Mouse (Mus musculus): Measurements from ENCODE around the gene Xpo4. TPM values are rescaled to one million over a fixed set of nuclear protein-coding genes. Genes with fewer than 3 reads are reported as not detected.
A peak's percentile ranks its signal among the peaks of the same experiment; 100 is the strongest.
"Not testable (repeated sequence)": the region's sequence is repeated elsewhere in the genome, so short reads cannot be mapped to it uniquely, and the experiment has no call there.

The Xpo4 gene
- total RNA-seq (2021), result 10 to 100 TPM; 11.2 to 11.9 TPM

DNA sequence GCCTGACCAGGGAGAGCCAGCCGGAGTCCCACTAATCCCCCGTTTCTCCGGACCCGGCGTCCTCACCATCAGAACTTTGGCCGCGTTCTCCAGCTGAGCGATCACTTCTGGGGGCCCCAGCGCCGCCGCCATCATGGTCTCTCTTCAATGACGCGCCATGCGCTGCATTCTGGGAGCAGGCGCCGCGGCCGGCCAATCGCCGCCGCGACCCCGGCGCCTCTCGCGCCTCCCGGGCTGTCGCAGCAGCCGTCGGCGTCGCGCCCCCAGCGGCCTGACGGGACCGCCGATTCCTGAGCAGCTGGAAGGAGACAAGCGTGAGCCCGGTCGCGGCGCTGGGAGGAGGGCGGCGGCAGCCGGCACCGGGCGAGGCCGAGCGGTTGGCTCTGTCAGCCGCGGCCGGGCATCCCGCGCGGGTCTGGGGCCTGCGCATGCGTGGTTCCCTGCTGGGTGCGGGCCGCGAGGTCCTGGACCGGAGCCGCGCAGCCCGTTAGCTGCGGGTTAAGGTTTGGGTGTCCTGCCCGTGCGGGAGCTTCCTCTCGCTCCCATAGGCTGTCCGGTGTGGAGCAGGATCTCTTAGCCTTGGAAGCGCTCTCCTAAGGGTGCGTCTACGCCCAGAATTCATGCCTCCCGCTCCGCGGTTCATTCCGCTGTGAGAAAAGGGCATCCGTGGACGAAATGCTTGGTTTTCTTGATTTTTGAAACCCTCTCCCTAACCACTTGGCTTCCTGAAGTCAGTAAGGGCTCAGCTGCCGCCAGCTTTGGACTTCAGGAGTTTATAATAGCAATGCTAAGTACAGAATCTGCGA, at the start of gene Xpo4:
Xpo4 (minus strand) TSS at position 609 of the 806 bp plus-strand sequence.
- intact Hi-C loops (cut with DNase I), result no loop called here
- peak; percentile 67 for DNase-seq (ENCODE audit: low spot score)

DNA sequence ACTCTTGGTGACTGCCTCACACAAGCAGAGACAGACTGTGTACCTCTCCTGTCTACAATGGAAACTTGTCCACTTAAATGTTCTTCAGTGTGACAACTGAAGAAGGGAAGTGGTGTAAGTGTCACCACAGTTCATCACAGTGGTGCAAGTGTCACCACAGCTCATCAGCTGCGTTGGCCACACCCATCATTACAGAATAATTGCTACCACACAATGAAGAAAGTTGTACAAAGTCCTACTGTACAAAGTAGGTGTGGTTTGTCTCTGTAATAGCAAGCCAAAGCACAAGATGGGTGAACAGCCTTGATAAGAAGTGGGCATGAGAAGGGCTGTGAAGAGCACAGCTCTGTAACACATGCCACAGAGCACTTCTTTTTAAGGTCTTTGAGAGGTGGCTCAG, 47.7 kb upstream of the Xpo4 start:
- DNase-seq (ENCODE audit: low spot score), result no peak
- intact Hi-C loops (cut with DNase I), result loop anchor here (2.0 kb wide), 1 partner anchor 14 kb away; no protein-coding TSS in a partner anchor

- no peak for DNase-seq (ENCODE audit: low spot score)
- intact Hi-C loops (cut with DNase I), result no loop called here
Measured at GRCm38 (mm10) chr14:57711059-57711458, 45.8 kb upstream of the Xpo4 start.

GRCm38 (mm10) chr14:57709171-57709570, 43.9 kb upstream of the Xpo4 start:
- intact Hi-C loops (cut with DNase I), result no loop called here
- no peak for DNase-seq (ENCODE audit: low spot score)

DNA sequence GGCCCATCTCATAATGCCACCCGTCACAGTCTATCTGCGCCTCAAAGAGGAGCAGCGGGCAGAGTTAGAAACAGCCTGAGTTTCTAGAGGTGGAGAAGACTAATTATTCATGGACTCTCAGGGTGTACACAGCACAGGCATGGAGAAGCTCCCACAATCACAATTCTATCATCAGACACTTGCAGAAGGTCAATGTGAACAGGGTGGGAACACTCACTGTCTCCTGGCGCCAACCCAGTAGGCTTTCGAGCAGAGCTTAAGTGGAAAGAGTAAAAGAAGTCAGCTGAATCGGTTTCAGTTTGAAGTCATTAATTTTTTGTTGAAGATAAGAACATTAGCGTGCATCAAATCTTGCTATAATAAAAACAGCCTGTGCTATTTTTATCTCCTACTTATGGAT, 43.4 kb upstream of the Xpo4 start:
- DNase-seq (ENCODE audit: low spot score), result no peak
- intact Hi-C loops (cut with DNase I), result no loop called here

GRCm38 (mm10) chr14:57707100-57707893, 42.1 kb upstream of the Xpo4 start:
- DNase-seq (ENCODE audit: low spot score), result peak; percentile 47
- intact Hi-C loops (cut with DNase I), result loop anchor here (1.0 kb wide), 1 partner anchor 38 kb away; no protein-coding TSS in a partner anchor

GRCm38 (mm10) chr14:57706760-57707099, 41.5 kb upstream of the Xpo4 start:
- intact Hi-C loops (cut with DNase I), result loop anchor here (1.0 kb wide), 1 partner anchor 39 kb away; no protein-coding TSS in a partner anchor

DNA sequence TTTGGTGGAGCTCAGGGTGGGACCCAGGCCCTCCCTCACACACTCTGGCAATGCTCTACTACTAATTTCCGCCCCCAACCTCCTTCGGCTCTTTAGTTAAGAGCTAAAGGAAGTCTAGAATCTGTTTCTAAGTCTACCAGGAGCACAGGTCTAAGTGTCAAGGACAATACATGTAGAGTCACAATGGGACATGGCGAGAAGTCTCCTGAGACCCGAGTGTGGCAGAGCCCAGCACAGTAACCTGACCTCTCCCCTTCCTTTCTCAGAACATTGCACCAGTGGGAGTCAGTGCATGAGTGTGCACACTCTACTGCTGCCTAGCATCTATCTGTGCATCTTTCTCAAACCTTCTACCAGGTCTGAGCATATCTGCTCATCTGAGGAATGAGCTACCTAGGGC, 40.5 kb upstream of the Xpo4 start:
- intact Hi-C loops (cut with DNase I), result no loop called here
- no peak for DNase-seq (ENCODE audit: low spot score)

More at GRCm38 (mm10) chr14:57706760-57707099, 41.5 kb upstream of the Xpo4 start:
- DNase-seq (ENCODE audit: low spot score), result no peak

GRCm38 (mm10) chr14:57705075-57705474, 39.8 kb upstream of the Xpo4 start:
- DNase-seq (ENCODE audit: low spot score), result no peak
- intact Hi-C loops (cut with DNase I), result no loop called here

DNA sequence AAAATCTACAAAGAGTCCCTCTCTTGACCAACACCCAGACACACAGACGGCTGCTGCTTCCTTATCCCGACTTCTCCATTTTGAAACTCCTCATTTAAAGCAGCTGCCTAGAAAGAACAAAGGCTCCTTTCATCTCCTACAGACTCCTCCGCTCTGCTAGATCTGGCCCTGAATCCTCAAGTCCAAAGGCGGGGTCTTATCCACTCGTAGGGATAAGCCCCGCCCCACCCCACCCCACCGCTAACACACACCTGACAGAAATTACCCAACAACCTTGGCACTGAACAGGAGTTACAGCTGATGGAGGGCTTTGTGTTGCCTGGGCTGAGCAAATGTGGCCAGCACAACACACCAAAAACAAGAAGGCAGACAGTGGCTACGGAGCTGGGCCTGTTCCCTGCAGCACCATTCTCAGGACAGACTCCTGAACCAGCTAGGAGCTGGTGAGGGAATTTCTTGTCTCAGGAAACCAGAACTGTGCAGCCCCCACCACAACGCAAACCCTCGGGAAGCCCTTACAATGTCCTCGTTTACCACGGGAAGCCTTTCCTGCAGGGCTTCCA, 36.8 kb upstream of the Xpo4 start:
- no peak for DNase-seq (ENCODE audit: low spot score)
- intact Hi-C loops (cut with DNase I), result no loop called here

DNA sequence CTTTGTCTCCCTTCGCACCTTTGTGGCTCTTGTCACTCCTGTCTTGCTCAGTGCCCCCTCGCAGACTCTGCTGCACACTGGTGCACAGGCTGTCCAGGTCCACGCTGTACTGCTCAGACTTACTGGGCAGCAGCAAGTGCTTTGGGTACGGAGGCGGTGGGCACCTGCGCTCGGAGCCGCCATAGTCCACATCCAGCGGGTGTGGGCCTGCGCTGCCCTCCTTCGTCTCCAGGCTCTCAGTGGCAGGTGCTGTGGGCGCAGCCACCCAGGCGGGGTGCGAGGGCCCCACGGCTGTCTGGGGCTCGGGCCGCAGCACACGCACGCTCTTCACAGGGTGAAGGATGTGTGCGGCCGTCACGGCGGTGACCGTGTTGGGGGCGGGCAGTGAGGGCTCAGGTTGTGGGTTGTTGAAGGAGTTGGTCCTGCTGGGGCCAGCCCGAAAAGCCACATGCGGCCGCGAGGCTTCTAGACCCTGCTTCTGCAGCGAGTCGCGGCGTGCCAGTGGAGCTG, 34.3 kb upstream of the Xpo4 start:
- DNase-seq (ENCODE audit: low spot score), result no peak
- intact Hi-C loops (cut with DNase I), result no loop called here

DNA sequence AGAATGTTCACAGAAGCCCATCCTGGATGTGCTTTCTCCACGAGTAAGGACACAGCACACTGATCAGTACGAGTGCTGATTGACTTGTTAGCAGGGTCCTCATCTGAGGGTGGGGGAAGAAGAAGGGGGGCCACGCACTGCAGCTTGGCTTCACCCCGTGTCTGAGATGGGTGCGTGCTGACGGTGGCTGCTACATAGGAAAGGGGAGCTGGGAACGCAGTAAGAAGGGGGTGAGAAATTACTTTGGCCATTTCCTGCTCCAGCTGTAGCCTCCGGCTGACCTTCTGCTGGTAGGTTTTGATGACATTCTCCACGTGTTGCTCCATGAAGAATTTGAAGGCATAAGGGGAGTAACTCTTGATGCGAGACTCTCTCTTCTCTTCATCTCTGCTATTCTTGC, 33.8 kb upstream of the Xpo4 start:
- intact Hi-C loops (cut with DNase I), result no loop called here
- DNase-seq (ENCODE audit: low spot score), result no peak

DNA sequence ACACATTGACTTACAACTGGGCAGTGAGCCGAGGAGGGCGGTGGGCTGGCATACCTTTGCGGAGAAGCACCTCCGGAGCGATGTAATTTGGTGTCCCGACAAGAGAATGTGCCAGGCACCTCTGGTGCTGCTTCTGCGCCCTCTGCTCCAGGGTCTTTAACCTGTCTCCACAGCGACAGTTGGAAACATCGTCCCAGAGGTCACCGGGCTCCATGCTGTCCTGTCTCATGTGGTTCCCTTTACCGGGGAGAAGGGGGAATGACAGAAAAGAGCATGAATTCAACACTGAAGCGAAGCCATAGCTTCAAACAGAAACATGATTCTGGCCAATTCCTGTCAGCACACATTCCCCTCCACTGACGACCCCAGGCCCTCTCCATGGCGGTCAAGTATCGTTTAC, 30.8 kb upstream of the Xpo4 start:
- intact Hi-C loops (cut with DNase I), result no loop called here
- DNase-seq (ENCODE audit: low spot score), result no peak

- no peak for DNase-seq (ENCODE audit: low spot score)
- intact Hi-C loops (cut with DNase I), result no loop called here
Measured at GRCm38 (mm10) chr14:57695550-57695949, 30.3 kb upstream of the Xpo4 start.

DNA sequence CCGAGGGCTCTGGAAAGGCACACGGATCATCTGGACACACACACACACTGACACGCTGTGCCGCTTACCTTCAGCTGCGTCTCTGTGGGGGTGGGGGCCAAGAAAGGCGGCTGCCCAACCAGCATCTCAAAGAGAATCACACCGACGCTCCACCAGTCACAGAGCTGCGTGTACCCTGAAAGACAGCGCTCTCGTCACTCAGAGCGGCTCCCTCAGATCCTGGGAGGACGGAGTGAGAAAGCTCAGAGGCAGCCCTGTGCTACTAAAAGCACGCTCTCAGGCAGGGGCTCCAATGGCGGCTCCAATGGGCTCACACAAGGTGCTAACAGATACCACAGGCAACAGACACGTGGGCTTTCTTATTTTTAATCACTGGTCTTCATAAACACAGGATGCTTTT, 29.0 kb upstream of the Xpo4 start:
- intact Hi-C loops (cut with DNase I), result no loop called here
- DNase-seq (ENCODE audit: low spot score), result no peak

GRCm38 (mm10) chr14:57692517-57693130, 27.4 kb upstream of the Xpo4 start:
- intact Hi-C loops (cut with DNase I), result no loop called here
- no peak for DNase-seq (ENCODE audit: low spot score)

GRCm38 (mm10) chr14:57691316-57691715, 26.1 kb upstream of the Xpo4 start:
- intact Hi-C loops (cut with DNase I), result no loop called here

DNA sequence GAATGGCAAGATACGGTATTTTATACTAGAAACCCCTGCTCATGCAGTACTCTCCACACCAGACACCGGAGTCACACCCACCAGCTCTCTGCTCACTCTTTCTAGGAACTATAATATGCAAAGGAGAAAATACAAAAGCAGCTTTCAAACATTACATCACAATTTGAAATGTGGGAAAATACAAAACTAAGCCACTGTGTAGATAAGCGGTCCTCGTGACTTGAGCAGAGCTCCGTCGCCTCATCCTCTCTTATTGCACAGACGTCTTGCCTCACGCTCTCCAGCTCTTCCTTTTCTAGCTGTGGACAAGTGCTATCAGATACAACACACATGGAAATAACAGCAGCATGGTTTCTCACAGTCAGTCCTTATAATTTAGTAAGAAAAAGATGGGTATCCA, 25.5 kb upstream of the Xpo4 start:
- intact Hi-C loops (cut with DNase I), result no loop called here
- no peak for DNase-seq (ENCODE audit: low spot score)

More at GRCm38 (mm10) chr14:57691316-57691715, 26.1 kb upstream of the Xpo4 start:
- DNase-seq (ENCODE audit: low spot score), result no peak

DNA sequence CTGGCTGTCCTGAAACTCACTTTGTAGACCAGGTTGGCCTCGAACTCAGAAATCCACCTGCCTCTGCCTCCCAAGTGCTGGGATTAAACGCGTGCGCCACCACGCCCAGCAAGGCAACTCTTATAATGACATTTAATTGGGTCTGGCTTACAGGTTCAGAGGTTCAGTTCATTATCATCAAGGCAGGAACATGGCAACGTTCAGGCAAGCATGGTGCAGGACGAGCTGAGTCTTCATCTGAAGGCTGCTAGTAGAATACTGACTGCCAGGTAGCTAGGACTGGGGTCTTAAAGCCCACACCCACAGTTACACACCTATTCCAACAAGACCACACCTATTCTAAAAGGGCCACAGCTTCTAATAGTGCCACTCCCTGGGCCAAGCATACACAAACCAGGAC, 22.8 kb upstream of the Xpo4 start:
- intact Hi-C loops (cut with DNase I), result loop anchor here (10.0 kb wide), 2 partner anchors 107 to 307 kb away; partner anchors contain the start of genes Micu2 and Sap18
- DNase-seq (ENCODE audit: low spot score), result not testable (repeated sequence)

DNA sequence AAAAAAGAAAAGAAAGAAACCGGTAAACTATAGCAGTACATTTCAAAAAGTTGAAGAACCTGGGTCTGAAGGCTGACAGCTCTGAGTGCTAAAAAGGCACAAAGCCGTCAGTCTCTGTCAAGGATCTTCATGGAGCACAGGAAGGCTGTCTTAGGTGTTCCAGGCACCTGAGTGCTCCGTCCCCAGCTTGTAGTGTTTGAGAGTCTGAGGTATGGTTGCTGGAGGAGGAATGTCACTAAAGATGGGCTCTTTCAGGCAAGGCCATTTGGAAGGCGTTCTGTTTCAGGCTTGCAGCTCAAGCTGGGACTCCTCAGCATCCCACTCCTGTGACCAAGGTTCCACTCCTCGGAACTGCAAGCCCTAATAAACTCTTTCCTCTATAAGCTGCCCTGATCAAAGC, 22.2 kb upstream of the Xpo4 start:
- intact Hi-C loops (cut with DNase I), result loop anchor here (10.0 kb wide), 2 partner anchors 107 to 307 kb away; partner anchors contain the start of genes Micu2 and Sap18
- DNase-seq (ENCODE audit: low spot score), result no peak

All from heart, postnatal 25 days (tissue).